Mouse (Mus musculus) thymus, adult 2 months (tissue): ENCODE measurements around the gene Hmga1. TPM values are rescaled to one million over a fixed set of nuclear protein-coding genes. Genes with fewer than 3 reads are reported as not detected.

Source experiments
- DNase-seq: peaks from one replicate; pipeline ENCODE4 v3.0.0; 2021
- H3K27ac ChIP-seq: fragments of 200-500 bp; 2 replicates; pipeline ENCODE4 v1.5.1; 2012; ENCODE audit warnings: low read length, control low read depth; ENCODE audit not compliant: control insufficient read depth, insufficient read depth
- H3K27me3 ChIP-seq: fragments of 200-500 bp; 2 replicates; pipeline ENCODE4 v1.6.1; 2012; ENCODE audit warnings: mild to moderate bottlenecking, low read length, moderate library complexity, mixed read lengths; ENCODE audit not compliant: control insufficient read depth, insufficient read depth
- H3K36me3 ChIP-seq: fragments of 200-500 bp; 2 replicates; pipeline ENCODE4 v1.6.1; 2012; ENCODE audit warnings: mild to moderate bottlenecking, low read length, moderate library complexity; ENCODE audit not compliant: control insufficient read depth, insufficient read depth
- H3K4me1 ChIP-seq: fragments of 200-500 bp; replicated peaks from 2 replicates; pipeline ENCODE4 v1.6.1; 2012; ENCODE audit warnings: low read length; ENCODE audit not compliant: control insufficient read depth, insufficient read depth
- H3K4me3 ChIP-seq: fragments of 200-500 bp; 2 replicates; pipeline ENCODE4 v1.5.1; 2012; ENCODE audit warnings: mild to moderate bottlenecking, low read length, control low read depth, moderate library complexity; ENCODE audit not compliant: control insufficient read depth, insufficient read depth
- CTCF ChIP-seq: fragments of 200-500 bp; IDR thresholded peaks from 2 replicates; pipeline ENCODE4 v1.5.1; 2012; ENCODE audit warnings: mild to moderate bottlenecking, control low read depth, low read length, moderate library complexity, borderline replicate concordance; ENCODE audit not compliant: control insufficient read depth, poor library complexity, insufficient read depth; ENCODE audit errors: extremely low read depth
- POLR2A ChIP-seq: fragments of 200-500 bp; IDR thresholded peaks from 2 replicates; pipeline ENCODE4 v1.6.1; 2012; ENCODE audit warnings: mild to moderate bottlenecking, low read length, control low read depth, moderate library complexity; ENCODE audit not compliant: control insufficient read depth, poor library complexity, insufficient read depth; ENCODE audit errors: extremely low read depth
- WGBS: fragments of 180-500 bp; shearing (Covaris S2); methylation state at CpG from one replicate; pipeline ENCODE4 v1.1.7; 2018; 5-methylcytosine and 5-hydroxymethylcytosine counted together
- polyA plus RNA-seq: library from polyadenylated mRNA; depleted of rRNA; stranded (reverse); fragments of >200 nt; gene quantifications from 2 replicates; pipeline ENCODE4 v1.2.3, GENCODE M21; 2012

The Hmga1 gene
- polyA plus RNA-seq, 1 experiment = 430 TPM

GRCm38 (mm10) chr17:27557181-27557926 lies 1.1 kb downstream of the Hmga1 start:
- DNase-seq = peak; percentile 94
- H3K36me3 ChIP-seq = peaks cover 15% of the 10 kb centered on the region
- no peaks in the 10 kb centered on the region for H3K27me3 ChIP-seq
- 1% methylated on average over 70 of the region's 75 CpGs for WGBS
- H3K4me1 ChIP-seq = peaks cover 54% of the 10 kb centered on the region
- peak overlapping the region; percentile 65 for H3K27ac ChIP-seq
- H3K4me3 ChIP-seq = peak overlapping the region; percentile 55
- no peak for TF ChIP-seq POLR2A
- peak; percentile 59; the same call in 1 of the 2 replicates for TF ChIP-seq CTCF

GRCm38 (mm10) chr17:27557927-27558661 lies 1.8 kb downstream of the Hmga1 start:
- Histone ChIP-seq H3K27ac (peak overlapping the region; percentile 43; the same call in 1 of the 2 replicates), H3K4me1 (peaks cover 47% of the 10 kb centered on the region), H3K36me3 (peaks cover 15% of the 10 kb centered on the region), H3K4me3 (peak overlapping the region; percentile 55), H3K27me3 (no peaks in the 10 kb centered on the region)
- WGBS = 3% methylated on average over 14 of the region's 14 CpGs
- no peak for DNase-seq
- TF ChIP-seq CTCF (no peak), POLR2A (no peak; the same call in 1 of the 2 replicates)

- Histone ChIP-seq H3K27me3 (no peaks in the 10 kb centered on the region), H3K4me3 (peak overlapping the region; percentile 28), H3K36me3 (peaks cover 15% of the 10 kb centered on the region), H3K27ac (no peak overlapping the region; the same call in 1 of the 2 replicates), H3K4me1 (peaks cover 50% of the 10 kb centered on the region)
- TF ChIP-seq POLR2A = no peak
- TF ChIP-seq CTCF = no peak
- no peak for DNase-seq
- 14% methylated on average over 5 of the region's 5 CpGs for WGBS
Observed at GRCm38 (mm10) chr17:27558845-27559244, 2.5 kb downstream of the Hmga1 start.

GRCm38 (mm10) chr17:27559596-27559995 lies 3.3 kb downstream of the Hmga1 start:
- no peak for TF ChIP-seq CTCF
- no peak for TF ChIP-seq POLR2A
- no peaks in the 10 kb centered on the region for H3K27me3 ChIP-seq
- WGBS = 84% methylated on average over 12 of the region's 12 CpGs
- H3K4me3 ChIP-seq = peak overlapping the region; percentile 28; the same call in 1 of the 2 replicates
- H3K4me1 ChIP-seq = peaks cover 50% of the 10 kb centered on the region
- H3K36me3 ChIP-seq = peaks cover 15% of the 10 kb centered on the region
- H3K27ac ChIP-seq = no peak overlapping the region
- no peak for DNase-seq

GRCm38 (mm10) chr17:27560926-27561480 lies 4.7 kb downstream of the Hmga1 start:
- H3K27me3 ChIP-seq = no peaks in the 10 kb centered on the region
- DNase-seq = no peak
- peaks cover 15% of the 10 kb centered on the region for H3K36me3 ChIP-seq
- no peak overlapping the region for H3K4me3 ChIP-seq
- WGBS = 91% methylated on average over 13 of the region's 13 CpGs
- TF ChIP-seq POLR2A = no peak
- TF ChIP-seq CTCF = no peak
- no peak overlapping the region for H3K27ac ChIP-seq
- peaks cover 48% of the 10 kb centered on the region for H3K4me1 ChIP-seq

- H3K4me1 ChIP-seq = peaks cover 50% of the 10 kb centered on the region
Observed at GRCm38 (mm10) chr17:27561809-27562526, 5.7 kb downstream of the Hmga1 start.

More at GRCm38 (mm10) chr17:27561809-27562526, 5.7 kb downstream of the Hmga1 start:
- TF ChIP-seq CTCF = no peak
- TF ChIP-seq POLR2A = no peak
- Histone ChIP-seq H3K4me3 (no peak overlapping the region), H3K36me3 (peaks cover 15% of the 10 kb centered on the region), H3K27ac (no peak overlapping the region), H3K27me3 (no peaks in the 10 kb centered on the region)
- no peak for DNase-seq
- WGBS = 59% methylated on average over 9 of the region's 11 CpGs
